Mouse (Mus musculus): ENCODE results near the gene Blm.

Gene Blm

GRCm38 (mm10) chr7:80441986-80442904 lies 92.7 kb downstream of the Blm start:
- DNase-seq (ENCODE audit: low read depth, low spot score), result no peak

- DNase-seq (ENCODE audit: low read depth, low spot score), result no peak
Observed at GRCm38 (mm10) chr7:80440685-80441084, 94.2 kb downstream of the Blm start.

GRCm38 (mm10) chr7:80439789-80440488 lies 95.0 kb downstream of the Blm start:
- DNase-seq (ENCODE audit: low read depth, low spot score), result no peak

- no peak for DNase-seq (ENCODE audit: low read depth, low spot score)
Observed at GRCm38 (mm10) chr7:80439032-80439760, 95.7 kb downstream of the Blm start.

GRCm38 (mm10) chr7:80436571-80436970 lies 98.3 kb downstream of the Blm start:
- no peak for DNase-seq (ENCODE audit: low read depth, low spot score)

GRCm38 (mm10) chr7:80435594-80435993 lies 99.3 kb downstream of the Blm start:
- no peak for DNase-seq (ENCODE audit: low read depth, low spot score)

GRCm38 (mm10) chr7:80429661-80430060 lies 105.3 kb downstream of the Blm start:
- no peak for DNase-seq (ENCODE audit: low read depth, low spot score)

- DNase-seq (ENCODE audit: low read depth, low spot score), result no peak
Observed at GRCm38 (mm10) chr7:80427730-80428129, 107.2 kb downstream of the Blm start.

- DNase-seq (ENCODE audit: low read depth, low spot score), result no peak
Observed at GRCm38 (mm10) chr7:80426363-80426762, 108.6 kb downstream of the Blm start.

GRCm38 (mm10) chr7:80424722-80425121 lies 110.2 kb downstream of the Blm start:
- DNase-seq (ENCODE audit: low read depth, low spot score), result peak; percentile 68

GRCm38 (mm10) chr7:80422759-80423480 lies 112.0 kb downstream of the Blm start:
- DNase-seq (ENCODE audit: low read depth, low spot score), result peak; percentile 39

- DNase-seq (ENCODE audit: low read depth, low spot score), result no peak
Observed at GRCm38 (mm10) chr7:80421576-80421975, 113.3 kb downstream of the Blm start.

- DNase-seq (ENCODE audit: low read depth, low spot score), result no peak
Observed at GRCm38 (mm10) chr7:80420586-80420985, 114.3 kb downstream of the Blm start.

- peak; percentile 32 for DNase-seq (ENCODE audit: low read depth, low spot score)
Observed at GRCm38 (mm10) chr7:80419278-80419677, 115.6 kb downstream of the Blm start.

- no peak for DNase-seq (ENCODE audit: low read depth, low spot score)
Observed at GRCm38 (mm10) chr7:80418036-80418435, 116.9 kb downstream of the Blm start.

- DNase-seq (ENCODE audit: low read depth, low spot score), result no peak
Observed at GRCm38 (mm10) chr7:80417601-80418000, 117.3 kb downstream of the Blm start.

GRCm38 (mm10) chr7:80416969-80417368 lies 118.0 kb downstream of the Blm start:
- no peak for DNase-seq (ENCODE audit: low read depth, low spot score)

GRCm38 (mm10) chr7:80414303-80414855 lies 120.5 kb downstream of the Blm start:
- DNase-seq (ENCODE audit: low read depth, low spot score), result no peak

GRCm38 (mm10) chr7:80413512-80414302 lies 121.2 kb downstream of the Blm start:
- no peak for DNase-seq (ENCODE audit: low read depth, low spot score)

GRCm38 (mm10) chr7:80412781-80413180 lies 122.1 kb downstream of the Blm start:
- DNase-seq (ENCODE audit: low read depth, low spot score), result no peak
